Mouse (Mus musculus): ENCODE results near the gene Ddt.

Gene Ddt

DNA sequence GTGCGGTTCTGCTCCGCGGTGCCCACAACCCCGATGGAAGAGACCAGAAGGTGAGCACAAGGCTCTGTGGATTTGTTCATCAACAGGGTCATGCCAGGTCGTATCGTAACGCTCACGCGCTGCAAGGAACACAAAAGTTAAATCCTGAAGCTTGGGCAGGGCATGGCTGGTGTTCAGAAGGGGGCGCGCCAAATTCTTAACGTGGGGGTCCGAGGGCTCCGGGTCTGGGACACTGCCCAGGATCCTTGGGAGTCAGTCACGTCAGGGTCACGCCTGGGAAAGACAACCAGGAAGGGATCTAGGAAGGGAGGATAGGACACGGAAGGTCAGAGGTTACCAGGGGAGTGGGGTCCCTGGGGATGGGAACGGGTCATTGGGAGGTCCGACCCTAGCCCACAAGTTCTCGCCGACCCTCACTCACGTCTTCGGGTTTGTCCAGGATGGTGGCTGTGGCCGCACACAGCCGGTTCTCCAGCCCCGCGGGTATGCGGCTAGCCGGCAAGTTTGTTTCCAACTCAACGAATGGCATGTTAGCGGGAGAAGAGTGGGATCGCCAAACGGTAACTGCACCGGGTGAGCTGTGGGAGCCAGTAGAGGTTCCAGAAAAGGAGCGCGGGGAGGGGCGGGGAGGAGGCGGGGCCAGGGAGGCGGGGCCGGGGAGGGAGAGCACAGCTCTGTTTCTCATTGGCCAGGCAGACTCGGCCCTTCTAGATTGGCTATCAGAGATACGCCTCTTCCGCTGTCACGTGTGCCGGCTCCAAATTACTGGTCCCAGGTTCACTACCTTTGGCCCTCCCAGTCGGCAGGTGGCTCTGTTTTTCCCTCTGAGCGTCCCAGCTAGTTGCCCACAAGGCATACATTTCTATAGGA lies at the start of gene Ddt:
Ddt (minus strand) TSS at position 620 of the 870 bp plus-strand sequence.
- DNase-seq (ENCODE audit: low spot score in 2 of 2): peak; percentile 91 to 94

DNA sequence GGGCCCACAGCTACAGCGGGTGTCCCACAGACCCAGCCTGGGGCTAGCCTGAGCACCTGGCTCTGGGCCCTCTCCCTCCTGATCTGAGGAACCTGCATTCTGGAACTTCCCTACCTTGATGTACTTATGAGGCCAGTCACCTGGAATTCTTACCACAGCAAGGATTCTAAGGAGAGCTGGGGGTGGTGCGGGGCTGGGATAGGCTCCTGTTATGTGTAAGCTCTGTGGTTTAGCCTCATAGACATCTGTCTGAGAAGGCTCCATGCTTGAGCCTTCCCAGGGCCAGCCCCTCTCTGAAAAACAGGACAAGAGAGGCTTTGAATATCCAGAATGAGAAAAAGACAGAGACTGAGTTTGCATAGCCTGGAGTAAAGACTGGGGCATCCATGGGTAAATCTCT lies 49.2 kb upstream of the Ddt start, which contains the start of gene Gstt4:
Gstt4 (minus strand) TSS at position 101 of the 400 bp plus-strand sequence.
- DNase-seq (ENCODE audit: low spot score in 2 of 2): no peak

DNA sequence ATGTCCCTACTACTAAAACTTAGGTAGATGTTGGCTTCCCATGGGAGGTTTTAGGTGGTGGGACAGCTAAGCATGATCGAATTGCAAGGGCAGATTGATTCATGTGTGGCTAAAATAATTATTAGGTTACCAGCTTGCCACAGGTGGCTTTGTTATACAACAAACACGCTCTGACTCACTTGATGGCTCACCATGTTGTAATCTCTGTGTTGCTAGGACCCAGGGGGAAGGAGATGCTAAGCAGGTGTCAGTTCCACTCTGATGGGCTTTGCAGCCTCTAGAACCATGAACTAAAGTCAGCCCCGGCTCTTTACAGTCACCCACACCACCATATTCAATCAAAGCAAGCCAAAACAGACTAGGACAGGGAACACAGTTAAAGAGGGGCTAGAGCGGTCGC lies 46.7 kb upstream of the Ddt start:
- DNase-seq (ENCODE audit: low spot score in 2 of 2): no peak

DNA sequence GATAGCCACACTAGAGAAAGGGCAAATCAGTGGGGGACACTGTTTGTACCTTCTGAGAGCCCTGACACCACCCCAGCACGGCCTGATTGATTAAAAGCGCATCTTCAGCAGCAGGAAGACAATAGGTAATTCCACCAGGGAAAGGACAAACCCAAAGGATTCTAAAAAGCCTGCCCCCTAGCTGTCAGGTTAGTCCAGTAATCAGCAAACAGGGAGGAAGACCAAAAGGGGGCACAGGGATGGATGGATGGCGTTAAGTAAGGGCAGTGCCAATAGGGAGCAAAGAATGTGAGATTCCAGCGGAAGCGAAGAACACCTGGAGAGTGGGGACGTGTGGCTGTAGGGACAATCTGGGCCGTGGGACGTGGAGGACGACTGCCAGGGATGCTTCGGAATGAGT lies 45.4 kb upstream of the Ddt start:
- no peak for DNase-seq (ENCODE audit: low spot score in 2 of 2)

DNA sequence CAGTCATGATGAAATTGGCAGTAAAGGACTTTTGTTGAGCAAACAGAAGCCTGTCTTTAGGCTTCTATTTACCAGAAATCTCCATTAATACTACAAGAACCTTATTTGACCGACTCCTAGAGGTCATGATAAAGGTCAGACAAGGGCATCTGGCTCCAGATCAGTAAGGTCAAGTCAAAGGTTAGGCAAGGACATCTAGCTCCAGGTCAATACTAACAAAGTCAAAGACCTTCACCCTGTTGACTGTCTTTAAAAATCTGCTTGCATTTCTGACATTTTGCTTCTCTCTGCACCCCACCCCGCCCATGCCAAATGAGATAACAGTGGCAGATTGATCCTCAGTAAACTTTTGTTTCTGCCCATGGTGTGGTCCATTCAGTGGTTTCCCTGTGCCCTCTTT lies 31.0 kb upstream of the Ddt start:
- no peak for DNase-seq (ENCODE audit: low spot score in 2 of 2)

DNA sequence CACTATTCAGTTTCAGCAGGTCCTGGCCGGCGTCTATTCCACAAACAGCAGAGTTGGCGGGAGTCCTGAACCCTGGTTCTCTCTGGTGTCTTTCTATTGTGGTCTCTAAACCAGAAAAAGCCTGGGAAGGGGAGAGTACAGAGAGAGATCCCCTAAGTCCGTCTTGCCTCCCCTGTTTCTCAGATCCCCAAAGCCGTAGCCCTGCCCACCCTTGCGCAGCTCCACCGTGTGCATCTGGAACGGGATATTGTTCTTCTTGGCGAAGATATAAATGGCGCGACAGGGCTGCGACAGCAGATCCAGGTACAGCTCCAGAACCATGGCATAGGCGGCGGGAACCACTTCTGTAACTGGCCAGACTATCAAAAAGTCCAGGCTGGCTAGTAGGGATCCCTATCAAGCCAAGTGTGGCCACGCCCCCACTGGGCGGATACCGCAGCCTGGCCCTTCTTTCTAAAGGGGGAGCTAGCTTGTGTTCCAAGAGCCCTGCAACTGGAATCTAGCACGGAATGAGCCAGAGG lies 25.0 kb upstream of the Ddt start, which contains the start of gene Gstt1:
Gstt1 (minus strand) TSS at position 409 of the 521 bp plus-strand sequence.
- DNase-seq (ENCODE audit: low spot score in 2 of 2): peak in 1 of 2 experiments; percentile 34

DNA sequence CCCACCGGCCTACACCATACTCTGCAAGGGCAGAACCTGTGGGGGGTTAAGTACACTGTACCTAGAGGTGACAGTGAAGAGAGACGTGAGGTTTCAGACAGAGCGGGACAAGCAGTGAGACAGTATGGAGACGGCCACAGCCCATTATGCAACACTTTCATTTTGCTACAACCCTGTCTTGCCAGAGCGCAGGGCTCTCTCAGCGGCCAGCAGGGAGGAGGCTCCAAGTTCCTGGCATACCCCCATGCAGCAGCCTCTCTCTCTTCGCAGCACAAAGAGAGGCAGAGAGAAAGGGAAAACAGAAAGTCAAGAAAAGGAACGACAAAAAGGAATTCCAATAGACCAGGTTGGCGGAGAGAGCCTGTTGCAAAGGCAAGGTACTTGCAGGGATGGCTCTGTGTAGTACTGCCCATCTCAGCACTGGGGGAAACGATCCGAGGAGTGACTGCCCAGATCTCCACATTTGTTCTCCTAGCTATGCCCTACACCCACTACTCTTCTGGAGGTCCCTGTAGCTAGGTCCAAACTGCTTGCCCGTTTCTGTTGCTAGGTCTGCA lies 24.5 kb upstream of the Ddt start:
- DNase-seq (ENCODE audit: low spot score in 2 of 2): peak; percentile 43 to 44

DNA sequence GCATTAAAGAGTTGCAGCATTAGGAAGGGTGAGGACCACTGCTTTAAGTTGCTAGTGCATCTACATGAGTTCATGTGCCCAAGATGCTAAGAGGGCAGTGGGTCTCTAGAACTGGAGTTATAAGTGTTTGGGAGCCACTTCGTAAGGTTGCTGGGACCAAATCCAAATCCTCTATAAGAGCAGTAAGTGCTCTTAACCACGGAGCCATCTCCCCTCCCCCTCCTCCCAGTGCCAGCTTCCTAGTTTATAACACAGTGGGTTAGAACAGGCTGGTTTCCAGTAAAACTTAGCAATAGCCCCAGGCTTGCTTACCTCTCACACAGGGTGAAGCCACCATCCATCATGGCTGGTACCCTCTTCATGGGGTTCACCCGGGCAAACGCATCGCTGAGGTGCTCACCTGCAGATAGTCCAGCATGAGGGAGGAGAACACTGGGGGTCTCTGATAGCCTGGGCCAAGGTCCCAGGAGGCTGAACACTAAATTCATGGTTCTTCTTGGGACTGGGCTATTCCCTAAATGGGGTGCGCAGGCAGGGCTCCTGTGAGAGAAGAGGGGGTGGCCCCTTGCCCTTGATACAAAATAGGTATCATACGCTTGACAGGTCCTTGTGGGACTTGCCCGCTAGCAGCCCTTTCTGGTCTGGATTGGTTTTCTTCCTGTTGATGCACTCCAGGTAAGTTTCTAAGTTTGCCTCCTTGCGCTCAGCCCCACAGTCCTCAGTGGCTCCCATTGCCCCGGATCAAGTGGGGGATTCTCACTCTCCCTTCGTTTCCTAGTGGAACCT lies 23.7 kb upstream of the Ddt start:
- DNase-seq (ENCODE audit: low spot score in 2 of 2): no peak

DNA sequence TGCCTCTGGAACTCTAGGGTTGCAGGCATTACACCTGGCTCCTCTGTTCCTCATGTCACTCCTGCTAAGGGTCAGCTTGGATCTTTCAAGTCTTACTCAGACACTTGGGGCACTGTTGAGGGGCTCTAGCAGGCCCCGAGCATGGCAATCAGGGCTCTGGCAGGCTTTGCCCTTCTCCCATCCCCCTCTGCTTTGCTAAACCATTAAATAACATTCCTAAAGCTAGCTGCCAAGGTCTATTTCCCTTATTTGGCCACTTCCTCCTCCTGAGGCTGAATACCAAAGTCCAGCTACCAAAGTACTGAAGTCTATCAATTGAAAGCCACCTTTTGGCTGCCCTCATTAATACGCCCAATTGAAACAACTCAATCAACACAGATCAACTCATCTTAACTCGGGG lies 21.7 kb upstream of the Ddt start:
- DNase-seq (ENCODE audit: low spot score in 2 of 2): no peak

DNA sequence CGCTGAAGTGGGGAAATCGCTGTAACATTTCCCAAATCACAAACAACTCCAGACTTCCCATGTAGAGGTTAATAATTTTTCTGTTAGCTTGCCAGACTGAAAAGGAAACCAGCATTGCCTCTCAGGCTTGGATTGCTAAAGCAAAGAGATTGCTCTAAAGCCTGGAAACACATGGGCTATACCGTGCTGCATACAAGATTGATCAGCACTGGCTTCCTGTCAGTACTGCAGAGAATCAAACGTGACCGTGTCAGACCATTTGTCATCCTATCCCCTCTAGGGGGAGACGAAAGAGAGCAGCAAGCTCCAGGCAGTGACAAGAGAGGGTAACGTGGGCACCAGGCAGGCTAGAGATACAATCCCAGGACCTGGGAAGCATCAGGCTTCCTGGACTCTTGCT lies 17.6 kb upstream of the Ddt start:
- no peak for DNase-seq (ENCODE audit: low spot score in 2 of 2)

DNA sequence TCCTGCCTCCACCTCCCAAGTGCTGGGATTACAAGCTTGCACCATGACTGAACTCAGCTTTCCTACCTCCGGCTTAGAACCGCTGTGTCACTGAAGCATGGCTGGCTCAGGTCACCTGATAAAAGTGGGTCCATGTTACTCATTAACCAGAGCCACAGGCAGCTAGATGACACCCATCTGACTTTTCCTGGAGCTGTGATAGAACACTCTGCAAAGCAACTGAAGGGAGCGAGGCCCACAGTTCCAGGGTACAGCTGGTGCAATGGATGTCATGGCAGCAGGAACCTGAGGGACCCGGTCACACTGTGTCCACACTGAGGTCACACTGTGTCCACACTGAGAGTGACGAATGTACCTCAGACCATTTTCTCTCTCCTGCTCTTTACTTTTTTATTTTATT lies 16.6 kb upstream of the Ddt start:
- DNase-seq (ENCODE audit: low spot score in 2 of 2): no peak

DNA sequence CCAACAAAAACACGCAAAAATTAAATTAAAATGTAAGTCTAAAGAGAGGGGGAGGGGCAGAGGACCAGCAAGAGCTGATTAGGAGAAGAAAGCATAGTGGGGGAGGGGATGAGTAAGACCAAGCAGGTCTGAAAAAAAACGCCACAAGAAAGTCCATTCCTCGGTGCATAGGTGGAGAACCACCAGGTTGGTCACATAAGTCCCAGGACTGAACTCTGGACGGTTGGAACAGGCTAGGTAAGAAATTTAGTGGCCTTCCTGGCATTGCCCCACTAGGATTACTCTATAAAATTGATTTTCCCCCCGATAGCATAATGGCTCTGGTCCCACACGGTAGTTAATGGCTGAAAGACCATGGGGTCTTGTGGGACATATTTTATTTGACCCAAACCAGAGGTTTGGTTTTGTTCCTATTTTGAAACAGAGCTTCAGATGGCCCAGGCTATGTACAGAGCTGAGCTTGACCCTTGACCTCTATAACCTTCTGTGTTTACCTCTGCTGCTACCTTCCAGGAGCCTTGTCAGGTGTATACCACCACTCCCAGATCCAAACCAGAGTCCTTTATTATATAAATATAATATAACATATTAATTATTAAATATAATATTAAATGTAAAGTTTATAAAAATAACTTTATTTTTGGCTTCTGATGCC lies 16.0 kb upstream of the Ddt start:
- no peak for DNase-seq (ENCODE audit: low spot score in 2 of 2)

DNA sequence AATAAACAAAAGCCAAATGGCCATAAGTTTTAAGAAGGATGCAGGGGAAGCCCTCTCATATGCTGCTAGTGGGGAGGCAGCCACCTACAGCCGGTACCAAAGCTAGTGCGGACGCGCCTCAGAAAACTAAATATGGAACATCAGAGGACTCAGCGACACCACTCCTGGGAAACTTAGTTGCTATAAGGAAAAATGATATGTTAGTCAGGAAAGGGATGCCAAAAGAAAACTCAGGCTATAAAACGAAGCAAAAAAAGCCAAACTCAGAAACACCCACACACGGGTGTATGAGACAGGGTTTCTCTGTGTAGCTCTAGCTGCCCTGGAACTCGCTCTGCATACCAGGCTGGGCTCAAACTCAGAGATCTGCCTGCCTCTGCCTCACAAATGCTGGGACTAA lies 15.1 kb upstream of the Ddt start:
- DNase-seq (ENCODE audit: low spot score in 2 of 2): no peak

DNA sequence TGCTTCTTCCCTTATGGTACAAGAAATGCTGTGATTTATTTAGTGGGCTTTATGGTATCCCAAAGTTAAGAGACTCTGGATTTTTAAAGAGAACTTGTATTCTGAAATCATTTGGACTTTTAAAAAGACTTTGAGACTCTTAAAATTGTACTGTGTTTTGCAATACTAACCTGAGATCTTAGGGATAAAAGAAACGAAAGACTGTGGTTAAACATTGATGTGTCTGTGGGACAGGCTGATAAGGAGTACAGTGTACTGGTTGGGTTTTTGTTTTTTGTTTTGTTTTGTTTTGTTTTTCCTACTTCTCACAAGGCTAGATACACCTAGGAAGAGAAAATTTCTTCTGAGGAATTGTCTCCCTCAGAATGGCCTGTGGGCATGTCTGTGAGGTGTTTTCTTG lies 12.2 kb upstream of the Ddt start:
- no peak for DNase-seq (ENCODE audit: low spot score in 2 of 2)

DNA sequence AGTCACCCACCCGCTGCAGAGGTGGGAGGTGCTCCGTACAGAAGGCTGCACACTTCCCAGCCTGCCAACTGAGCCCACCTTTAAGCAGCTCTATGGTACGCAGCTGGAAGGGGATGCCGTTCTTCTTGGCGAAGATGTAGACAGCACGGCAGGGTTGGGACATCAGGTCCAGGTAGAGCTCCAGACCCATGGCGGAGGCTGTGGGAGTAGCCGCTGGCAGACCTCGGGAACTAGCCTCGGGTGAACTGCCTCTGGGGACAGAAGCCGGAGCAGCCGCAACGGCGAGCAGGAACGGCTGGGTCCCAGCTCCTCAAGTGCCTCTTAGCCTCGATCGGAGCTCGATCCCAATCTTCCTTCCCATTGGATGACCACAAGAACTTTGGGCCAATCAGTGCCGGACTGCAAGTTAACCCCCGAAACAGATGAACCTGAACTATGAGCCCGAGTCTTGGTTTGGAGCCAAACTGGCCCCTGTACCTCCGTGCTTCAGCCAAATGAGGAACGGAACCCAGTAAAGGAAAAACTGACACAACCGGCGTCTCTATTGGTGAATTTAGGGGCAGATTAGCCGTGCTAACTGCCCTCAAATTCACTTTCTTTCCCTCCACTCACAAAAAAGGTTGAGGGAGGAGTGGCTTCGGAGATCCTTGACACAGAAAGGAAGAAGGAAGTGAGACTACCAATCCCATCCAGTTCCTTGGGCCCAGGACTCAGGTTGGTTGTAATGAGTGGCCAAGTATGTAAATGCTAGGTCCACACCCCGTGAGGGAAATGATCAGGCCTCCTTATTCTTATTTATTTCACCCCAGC lies 7.8 kb upstream of the Ddt start, which contains the start of the genes Gm20441 and Gstt3:
Gm20441 (minus strand) TSS at position 186 of the 810 bp plus-strand sequence.
Gstt3 (minus strand) TSS at position 646 of the 810 bp plus-strand sequence.
- peak in 1 of 2 experiments; percentile 38 for DNase-seq (ENCODE audit: low spot score in 2 of 2)

DNA sequence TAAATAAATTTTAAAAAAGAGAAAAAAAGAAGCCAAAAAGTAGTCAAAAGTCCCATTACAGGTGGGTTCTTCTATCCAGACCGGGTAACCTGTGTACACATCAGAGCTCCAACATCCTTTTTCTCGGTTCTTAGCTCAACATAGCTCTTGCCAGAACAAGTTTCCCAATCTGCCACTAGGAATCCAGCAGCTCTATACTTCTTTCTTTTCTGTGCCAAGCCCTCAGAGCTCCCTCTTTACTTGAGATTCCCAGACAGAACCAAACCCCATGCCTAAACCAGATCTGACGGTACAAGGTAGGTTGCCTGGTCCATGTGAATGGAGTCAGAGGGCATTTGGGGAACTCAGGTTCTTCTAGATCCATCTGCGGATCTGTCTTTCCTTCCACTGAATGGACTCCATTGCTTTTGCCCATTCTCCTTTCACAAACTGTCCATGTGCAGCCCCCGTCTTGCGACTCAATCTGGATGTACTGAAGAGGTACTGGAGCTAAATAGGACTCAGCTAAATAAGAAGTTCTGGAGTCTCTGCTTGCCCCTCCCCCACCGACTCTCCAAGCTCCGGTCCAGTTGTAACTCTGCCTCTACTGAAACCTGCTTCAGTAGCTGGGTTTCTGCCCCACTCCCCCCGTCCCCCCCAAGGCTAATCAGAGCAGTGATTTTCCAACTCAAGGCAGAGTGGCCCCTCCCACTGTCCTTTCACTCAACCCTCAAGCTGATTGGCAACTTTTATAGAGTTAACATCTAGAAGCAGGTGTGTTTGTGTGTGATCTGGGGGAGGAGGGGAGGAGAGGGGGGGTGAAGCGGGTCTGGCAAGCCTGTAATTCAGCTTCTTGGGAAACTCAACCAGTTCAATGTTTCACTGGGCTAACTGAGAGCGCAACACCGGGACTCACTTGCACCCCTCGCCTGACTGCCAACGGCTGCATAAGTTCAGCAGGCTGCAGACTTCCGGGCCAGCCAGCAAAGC lies 6.3 kb upstream of the Ddt start:
- DNase-seq (ENCODE audit: low spot score in 2 of 2): no peak

DNA sequence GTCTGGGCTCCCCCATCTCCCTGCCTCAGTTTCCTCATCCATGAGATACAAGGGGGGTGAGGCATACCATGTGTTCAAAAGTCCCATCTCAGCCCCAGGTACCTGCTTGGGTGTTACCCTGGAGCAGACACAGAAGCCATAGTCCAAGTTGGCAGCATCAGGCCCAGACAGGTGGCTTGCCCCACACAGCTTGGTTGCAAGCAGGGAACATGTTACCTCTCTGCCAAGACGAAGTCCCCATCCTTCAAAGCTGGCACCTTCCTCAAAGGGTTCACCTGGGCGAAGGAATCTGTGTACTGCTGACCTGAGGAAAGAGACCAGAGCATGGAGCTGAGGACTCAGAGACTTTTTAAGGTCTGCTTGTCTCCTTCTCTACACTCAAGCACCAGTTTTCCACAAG lies 4.7 kb upstream of the Ddt start:
- no peak for DNase-seq (ENCODE audit: low spot score in 2 of 2)

DNA sequence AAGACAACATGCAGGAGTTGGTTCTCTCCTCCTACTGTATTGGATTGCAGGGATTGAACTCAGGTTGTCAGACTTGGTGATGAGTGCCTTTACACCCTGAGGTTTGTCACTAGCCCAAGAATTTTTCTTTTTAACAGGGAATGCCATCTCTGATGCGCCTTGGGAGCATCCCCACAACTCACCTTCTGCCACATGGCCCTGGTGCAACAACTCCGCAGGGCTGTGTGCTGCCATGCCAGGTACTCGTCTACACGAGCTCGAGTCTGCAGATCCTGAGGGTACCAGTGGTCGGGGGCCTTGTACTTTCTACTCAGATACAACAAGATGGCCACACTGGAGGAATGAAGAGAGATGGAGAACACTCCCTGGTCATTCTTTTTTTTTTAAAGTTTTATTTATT lies 3.3 kb upstream of the Ddt start:
- no peak for DNase-seq (ENCODE audit: low spot score in 2 of 2)

DNA sequence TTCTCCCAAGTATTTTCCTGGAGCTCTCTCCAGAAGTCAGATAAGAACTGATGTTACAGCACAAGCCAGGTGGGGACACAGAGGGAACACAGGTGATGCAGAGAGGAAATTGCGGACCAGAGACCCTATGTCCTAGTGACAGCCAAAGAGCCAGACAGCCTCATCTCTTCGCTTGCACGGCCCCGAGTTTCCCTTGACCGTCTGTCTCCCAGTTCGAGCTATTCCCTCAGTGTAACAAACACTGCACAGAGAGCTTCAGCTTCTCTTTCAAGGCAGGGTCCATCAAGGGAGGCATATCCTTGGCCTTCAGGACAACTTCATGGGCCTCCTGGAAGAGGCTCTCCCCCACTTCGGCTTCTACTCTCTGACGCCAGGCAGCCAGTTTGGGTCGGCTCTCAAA lies 1.4 kb upstream of the Ddt start:
- no peak for DNase-seq (ENCODE audit: low spot score in 2 of 2)

DNA sequence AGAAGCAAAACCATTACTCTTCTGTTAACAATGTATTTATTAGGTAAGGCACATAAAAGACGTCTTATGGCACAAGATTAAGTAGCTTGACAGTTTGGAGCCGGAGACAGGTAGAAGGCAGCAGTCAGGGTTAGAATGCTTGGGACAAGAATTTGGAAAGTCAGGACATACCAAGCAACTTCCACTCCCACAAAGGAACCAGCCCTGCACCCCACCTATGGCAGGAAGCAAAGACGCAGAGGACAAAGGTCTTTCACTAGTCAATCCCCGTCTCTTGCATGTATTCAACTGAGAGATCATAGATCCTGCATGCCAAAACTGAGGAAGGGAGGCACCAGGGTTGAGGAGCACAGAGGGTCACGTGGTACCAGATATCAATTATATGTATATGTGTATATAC lies 888 bp upstream of the Ddt start:
- DNase-seq (ENCODE audit: low spot score in 2 of 2): no peak

Data from right cerebral cortex, postnatal 10 days (tissue).